Mouse (Mus musculus) lung, adult 2 months (tissue): ENCODE measurements around the gene Ass1. TPM values are rescaled to one million over a fixed set of nuclear protein-coding genes. Genes with fewer than 3 reads are reported as not detected.

Experiments used
- DNase-seq: peaks from one replicate; pipeline ENCODE4 v3.0.0; 2022
- H3K4me1 ChIP-seq: fragments of 200-500 bp; 2 replicates; pipeline ENCODE4 v1.6.1; 2011; ENCODE audit warnings: low read length; ENCODE audit not compliant: control insufficient read depth, insufficient read depth
- H3K4me3 ChIP-seq: fragments of 200-500 bp; replicated peaks from 2 replicates; pipeline ENCODE3; 2011; ENCODE audit warnings: low read depth, mild to moderate bottlenecking, control low read depth, low read length; ENCODE audit errors: extremely low read depth
- CTCF ChIP-seq: fragments of 200-500 bp; IDR thresholded peaks from 2 replicates; pipeline ENCODE4 v1.5.1; 2011; ENCODE audit warnings: mild to moderate bottlenecking, low read length, control low read depth; ENCODE audit not compliant: insufficient read depth
- POLR2A ChIP-seq: fragments of 200-500 bp; IDR thresholded peaks from 2 replicates; pipeline ENCODE4 v1.6.1; 2011; ENCODE audit warnings: low read depth, mild to moderate bottlenecking, control low read depth, low read length, borderline replicate concordance; ENCODE audit errors: extremely low read depth
- WGBS: fragments of 180-500 bp; shearing (Covaris S2); methylation state at CpG from one replicate; pipeline ENCODE4 v1.1.7; 2018; 5-methylcytosine and 5-hydroxymethylcytosine counted together
- polyA plus RNA-seq: library from polyadenylated mRNA; depleted of rRNA; stranded (reverse); fragments of >200 nt; gene quantifications from 2 replicates; pipeline ENCODE4 v1.2.3, GENCODE M21; 2012

Ass1 gene
- polyA plus RNA-seq, 1 experiment = 18.2 TPM

DNA sequence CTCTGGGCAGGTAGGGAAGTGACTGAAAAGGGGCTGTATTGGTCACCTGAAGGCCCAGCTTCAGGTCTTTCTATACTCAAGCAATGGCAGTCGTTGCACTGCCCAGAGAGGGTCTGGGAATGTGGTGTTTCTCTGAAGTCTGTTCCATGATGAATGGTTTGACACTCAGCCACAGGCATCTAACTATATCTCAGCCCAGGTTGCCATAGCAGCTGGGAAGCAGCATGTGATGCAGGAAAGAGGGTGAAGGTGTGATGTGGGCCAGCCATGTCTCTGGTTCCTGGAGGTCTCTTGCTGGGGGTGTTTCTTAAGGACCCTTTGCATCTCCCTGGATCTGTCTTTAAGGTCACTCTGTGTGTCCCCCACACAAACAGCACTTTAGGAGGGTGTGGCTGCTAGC is 26.1 kb downstream of the Ass1 start:
- 35% methylated on average over 1 of the region's 1 CpGs for WGBS
- Histone ChIP-seq H3K4me1 (no peaks in the 10 kb centered on the region), H3K4me3 (no peak overlapping the region)
- no peak for DNase-seq
- TF ChIP-seq POLR2A = no peak
- no peak for TF ChIP-seq CTCF

DNA sequence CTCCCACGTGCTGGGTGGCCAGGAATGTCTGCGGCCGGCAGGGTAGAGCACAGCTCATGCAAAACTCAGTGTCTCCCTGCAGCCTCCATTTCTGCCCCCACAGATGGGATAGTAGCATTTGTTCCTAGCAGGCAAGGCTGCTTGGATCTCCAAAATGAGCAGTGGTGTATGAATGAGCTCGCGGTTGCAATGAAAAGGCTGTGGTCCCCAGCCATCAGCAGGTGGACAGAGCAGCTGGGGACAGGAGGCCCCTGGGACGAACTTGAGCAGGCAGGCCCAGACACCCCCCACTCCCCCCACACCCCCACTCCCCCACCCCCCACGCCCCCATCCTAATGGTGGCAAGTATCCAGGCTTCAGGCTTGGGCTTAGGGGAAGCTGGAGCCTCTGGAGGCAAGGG is 27.1 kb downstream of the Ass1 start:
- no peak for DNase-seq
- WGBS = 76% methylated on average over 7 of the region's 7 CpGs
- no peaks in the 10 kb centered on the region for H3K4me1 ChIP-seq
- no peak overlapping the region for H3K4me3 ChIP-seq
- TF ChIP-seq CTCF (no peak), POLR2A (no peak)

DNA sequence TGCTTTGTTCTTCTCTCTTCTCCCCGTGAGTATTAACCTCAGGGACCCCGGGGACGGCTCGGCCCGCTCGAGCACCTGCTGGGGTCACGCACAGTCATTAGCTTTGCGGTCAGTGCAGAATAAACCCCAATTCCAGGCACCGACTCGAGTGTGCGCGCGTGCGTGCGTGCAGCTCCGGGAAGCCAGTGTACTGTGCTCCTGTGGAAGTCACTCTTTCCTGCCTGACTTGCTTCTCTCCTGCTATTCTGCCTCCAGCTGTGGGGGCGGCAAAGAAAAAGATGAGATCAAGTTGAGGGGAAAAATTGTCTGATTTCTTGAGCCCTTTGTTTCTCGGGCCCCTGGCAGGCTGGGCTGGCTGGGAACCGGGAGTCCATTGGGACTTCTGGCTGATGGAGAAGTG is 27.6 kb downstream of the Ass1 start:
- WGBS = 81% methylated on average over 19 of the region's 19 CpGs
- no peaks in the 10 kb centered on the region for H3K4me1 ChIP-seq
- DNase-seq = no peak
- no peak for TF ChIP-seq POLR2A
- no peak for TF ChIP-seq CTCF
- no peak overlapping the region for H3K4me3 ChIP-seq

DNA sequence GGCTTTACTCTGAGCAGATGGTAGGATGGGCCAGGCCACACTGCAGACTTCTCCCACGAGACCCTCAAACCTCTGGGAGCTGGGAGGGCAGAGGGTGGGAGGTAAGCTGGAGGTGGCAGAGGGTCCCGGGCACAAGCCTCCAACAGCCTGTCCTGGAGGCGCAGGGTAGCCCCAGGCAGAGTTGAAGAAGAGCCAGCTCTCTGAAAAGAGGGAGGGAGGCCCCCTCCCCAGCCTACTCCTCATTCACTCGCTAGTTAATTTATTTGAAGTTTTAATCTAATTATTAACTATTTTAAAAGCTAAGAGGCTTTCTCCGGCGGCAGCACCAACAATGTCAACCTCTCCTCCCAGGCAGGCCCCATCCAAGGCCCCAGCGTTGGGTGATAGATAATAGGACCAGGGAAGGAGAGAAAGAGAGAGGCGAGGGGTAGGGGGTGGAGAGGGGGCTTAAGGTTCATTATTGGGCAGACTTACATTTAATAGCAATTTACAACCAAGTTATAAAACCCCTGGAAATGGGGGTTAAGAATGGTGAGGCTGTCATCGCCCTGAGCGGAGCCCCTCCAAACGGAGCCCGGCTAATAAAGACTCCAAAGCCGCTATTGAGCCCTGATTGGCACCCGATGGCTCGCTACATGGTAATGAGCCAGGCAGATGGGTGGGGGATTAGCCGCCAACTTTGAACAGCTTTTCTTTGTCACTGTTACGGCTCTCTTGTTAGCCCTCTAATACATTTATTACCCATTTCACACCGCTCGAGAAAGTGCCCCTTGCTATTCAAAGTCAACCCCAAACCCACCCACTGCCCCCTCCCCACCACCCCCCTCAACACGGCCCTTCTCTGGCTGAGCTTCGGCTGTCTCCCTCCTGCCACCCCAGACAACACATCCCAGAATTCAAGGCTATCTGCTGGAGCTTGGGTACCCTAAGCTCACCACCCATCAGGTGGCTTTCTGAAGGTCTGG is 29.6 kb downstream of the Ass1 start:
- Histone ChIP-seq H3K4me3 (no peak overlapping the region), H3K4me1 (no peaks in the 10 kb centered on the region)
- DNase-seq = no peak
- TF ChIP-seq CTCF (no peak), POLR2A (no peak)
- WGBS = 77% methylated on average over 21 of the region's 21 CpGs

DNA sequence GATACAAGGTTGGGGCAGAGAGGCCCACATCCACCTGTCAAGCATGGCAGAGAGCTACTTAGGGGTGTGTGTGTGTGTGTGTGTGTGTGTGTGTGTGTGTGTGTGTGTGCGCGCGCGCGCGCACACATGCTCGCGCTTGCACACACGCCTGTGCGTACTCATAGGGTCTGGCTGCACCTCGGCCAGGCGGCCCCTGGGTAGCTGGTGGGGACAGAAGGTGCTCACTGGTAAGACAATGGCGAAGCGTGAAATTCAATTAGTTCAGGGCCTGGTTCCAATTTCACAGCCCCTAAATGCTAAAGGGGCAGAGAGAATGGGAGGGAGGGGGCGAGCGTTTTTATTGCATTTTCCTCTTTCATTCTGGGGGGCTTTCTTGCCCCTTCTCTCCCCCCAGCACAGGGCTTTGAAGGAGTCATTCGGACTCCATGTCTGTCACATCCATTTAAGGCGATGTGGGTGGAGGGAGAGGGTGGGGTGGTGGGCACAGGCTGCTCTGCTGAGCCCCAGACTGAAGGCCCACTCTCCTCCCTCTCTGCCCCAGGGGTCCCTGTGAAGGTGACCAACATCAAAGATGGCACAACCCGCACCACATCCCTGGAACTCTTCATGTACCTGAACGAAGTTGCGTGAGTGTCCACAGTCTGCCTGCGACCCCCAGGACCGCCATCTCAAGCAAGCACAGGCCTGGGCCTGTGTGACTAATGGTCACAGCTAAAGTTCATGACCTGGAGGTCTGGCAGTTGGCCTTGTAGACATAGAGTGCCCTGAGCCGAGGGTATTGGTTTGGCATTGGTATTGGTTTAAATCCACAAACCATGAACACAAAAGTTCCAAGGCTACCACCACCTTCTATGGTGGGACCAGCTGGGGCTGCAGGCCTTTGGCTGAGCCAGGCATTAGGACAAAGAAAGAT is 30.5 kb downstream of the Ass1 start:
- 94% methylated on average over 24 of the region's 24 CpGs for WGBS
- H3K4me3 ChIP-seq = no peak overlapping the region
- H3K4me1 ChIP-seq = no peaks in the 10 kb centered on the region
- TF ChIP-seq POLR2A (no peak), CTCF (no peak)
- DNase-seq = no peak

DNA sequence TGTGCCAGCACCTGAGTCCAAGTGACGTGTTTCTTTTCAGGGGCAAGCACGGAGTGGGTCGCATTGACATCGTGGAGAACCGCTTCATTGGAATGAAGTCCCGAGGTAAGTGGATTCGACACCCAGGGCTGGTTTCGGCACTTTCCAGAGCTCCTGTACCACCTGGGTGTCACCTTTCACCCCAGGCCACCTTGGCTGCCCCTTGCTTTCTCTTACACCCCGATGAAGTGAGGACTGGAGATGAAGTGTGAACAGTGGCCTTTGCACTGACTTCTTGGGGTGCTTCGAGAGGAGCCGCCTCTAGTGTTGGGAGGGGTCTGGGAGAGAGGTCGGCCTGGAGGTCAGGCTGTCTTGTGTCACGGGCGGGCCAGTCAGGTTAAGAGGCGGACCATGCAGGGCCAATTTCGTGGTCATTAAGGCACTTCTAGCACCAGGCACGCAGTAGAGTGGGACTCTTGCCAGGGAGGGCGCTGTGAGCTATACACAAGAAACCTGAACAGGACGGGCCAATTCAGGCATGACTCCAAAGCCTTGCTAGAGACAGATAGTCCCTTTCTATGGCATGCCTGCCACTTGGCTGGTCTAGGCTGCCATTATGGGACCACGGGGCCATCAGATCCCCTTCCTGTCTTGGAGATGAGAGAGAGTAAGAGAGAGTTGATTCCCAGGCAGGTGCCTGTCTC is 31.6 kb downstream of the Ass1 start:
- TF ChIP-seq CTCF (no peak), POLR2A (no peak)
- no peak for DNase-seq
- 72% methylated on average over 20 of the region's 20 CpGs for WGBS
- no peak overlapping the region for H3K4me3 ChIP-seq
- H3K4me1 ChIP-seq = no peaks in the 10 kb centered on the region

DNA sequence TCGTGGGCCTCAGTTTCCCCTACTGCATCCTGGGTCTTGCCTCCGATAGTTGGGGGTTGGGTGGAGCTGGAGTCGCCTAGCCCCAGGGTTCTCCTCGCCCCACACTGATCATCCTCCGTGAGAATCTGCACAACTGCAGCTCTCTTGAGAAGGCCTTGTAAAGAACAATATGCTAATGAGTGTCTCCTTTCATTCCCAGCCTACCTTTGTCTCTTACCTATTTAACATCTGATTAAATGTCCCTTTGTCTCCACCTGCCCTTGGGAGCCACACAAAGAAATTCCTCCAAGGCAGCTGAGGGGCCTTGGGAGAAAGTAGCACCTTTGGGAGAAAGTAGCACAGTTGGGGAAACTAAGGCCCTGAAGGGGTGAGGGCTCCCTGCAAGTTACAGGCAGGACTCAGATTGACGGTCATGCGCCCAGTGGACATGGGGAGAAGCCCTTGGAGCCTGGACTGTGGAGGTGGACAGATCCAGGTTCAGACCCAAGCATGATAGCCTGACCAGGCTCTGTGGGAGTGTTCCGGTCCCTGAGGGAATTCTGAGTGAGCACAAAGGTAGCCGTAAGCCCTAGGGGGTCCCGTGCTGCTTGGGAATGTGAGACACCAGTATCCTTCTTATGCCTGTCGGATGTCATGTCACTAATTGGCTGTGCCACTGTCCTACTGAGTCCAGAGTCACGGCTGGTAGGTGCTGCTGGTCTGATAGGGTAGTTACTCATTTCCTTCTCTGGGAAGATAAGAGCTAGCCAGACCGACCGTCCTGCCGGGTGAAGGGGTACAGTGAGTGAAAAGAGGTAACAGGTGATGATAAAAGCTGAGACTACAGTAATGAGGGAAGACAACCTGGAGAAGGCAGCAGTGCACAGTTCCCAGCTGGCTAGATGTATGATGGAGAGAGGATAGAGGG is 32.9 kb downstream of the Ass1 start:
- no peak for TF ChIP-seq POLR2A
- TF ChIP-seq CTCF = no peak
- DNase-seq = no peak
- Histone ChIP-seq H3K4me3 (no peak overlapping the region), H3K4me1 (no peaks in the 10 kb centered on the region)
- WGBS = 75% methylated on average over 15 of the region's 15 CpGs

DNA sequence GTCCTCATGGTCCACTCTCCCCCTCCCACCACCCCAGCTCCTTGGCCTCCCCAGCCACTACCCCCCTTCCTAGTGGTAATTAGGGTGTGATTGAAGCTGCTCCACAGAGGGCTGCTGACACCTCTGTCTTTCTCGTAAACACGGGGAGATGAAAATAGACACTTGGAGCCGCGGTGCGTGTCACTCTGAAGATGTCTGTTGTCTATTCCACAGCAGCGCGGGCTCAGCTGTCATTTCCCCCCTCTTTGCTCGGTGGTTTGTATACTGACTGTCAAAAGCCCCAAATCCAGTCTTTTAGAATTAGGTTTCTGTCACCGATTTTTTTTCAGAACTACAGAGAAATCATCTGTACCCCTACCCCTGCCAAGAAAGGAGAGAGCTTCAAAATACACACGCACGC is 35.5 kb downstream of the Ass1 start:
- no peak for TF ChIP-seq POLR2A
- no peak for TF ChIP-seq CTCF

DNA sequence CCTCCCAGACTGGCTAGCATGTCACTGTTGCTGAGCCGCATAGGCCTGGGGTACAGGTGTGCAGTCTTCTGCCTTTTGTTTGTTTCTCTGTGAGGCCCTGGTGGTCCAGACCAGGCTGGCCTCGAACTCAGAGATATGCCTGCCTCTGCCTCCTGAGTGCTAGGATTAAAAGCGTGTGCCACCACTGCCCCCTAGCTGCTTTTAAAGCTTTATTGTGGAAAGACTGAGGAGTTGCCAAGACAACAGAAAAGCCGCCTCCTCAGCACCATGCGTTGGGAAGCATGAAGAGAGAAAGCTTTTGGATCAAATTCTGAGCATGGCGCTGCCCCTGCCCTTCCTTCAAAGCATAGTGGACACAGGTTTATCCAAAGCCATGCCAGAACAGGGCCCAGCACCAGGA is 38.8 kb downstream of the Ass1 start:
- H3K4me3 ChIP-seq = no peak overlapping the region
- H3K4me1 ChIP-seq = no peaks in the 10 kb centered on the region
- TF ChIP-seq POLR2A = no peak
- TF ChIP-seq CTCF = no peak
- WGBS = 92% methylated on average over 6 of the region's 6 CpGs
- no peak for DNase-seq

More for the DNA sequence above, 35.5 kb downstream of the Ass1 start:
- no peak for DNase-seq
- H3K4me3 ChIP-seq = no peak overlapping the region
- H3K4me1 ChIP-seq = no peaks in the 10 kb centered on the region
- 65% methylated on average over 11 of the region's 11 CpGs for WGBS
